Mouse (Mus musculus): ENCODE measurements at regions not wholly inside any gene's neighbourhood (a gene's known extent, or its start where the extent isn't known, plus 50 kb on each side); places are given as distances from the start of the nearest gene placed in this dataset.
"Not testable (repeated sequence)": the region's sequence is repeated elsewhere in the genome, so short reads cannot be mapped to it uniquely, and the experiment has no call there.

DNA sequence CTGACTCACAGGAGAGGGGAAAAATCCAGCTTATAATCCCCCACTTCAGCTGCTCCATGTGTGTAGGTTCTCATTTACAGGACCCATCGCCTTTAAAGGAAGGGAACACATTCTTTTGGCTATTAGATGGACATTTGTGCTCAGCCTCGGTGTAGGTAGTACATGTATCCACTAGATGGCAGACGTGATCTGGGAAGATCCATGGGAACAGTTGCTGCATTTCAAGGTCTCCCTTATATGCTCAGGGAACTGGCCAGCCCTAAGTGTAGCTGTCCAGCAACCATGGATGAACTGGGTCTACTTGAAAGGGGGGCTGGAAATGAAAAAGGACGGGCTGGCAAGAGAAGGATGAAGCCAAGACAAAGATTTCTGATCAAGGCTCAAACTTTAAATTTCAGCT lies 124.0 kb downstream of the Akain1 start:
- DNase-seq: peak; percentile 47

GRCm38 (mm10) chr17:69571070-69571669 lies 132.0 kb downstream of the Akain1 start:
- DNase-seq: not testable (repeated sequence)

DNA sequence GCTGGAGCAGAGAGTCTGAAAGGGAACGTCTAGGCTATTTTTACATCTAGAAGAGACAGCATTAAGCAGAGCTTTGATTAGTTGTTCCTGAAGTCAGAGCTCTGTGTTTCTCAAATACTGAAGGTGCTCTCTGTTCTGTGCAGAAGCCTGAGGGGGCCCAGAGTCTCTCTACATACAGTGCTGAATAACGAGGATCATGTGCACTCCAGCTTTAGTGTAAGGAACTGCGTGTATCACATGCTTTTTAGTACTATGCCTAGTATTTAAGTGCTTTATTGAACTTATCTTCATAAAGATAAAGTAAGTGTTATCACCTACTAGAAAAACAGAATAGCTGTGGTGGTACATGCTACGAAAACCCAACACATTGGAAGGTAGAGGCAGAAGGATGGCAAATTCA lies 151.4 kb downstream of the Akain1 start:
- DNase-seq: no peak

- no peak for DNase-seq
Observed at GRCm38 (mm10) chr17:69597773-69598295, 158.7 kb downstream of the Akain1 start.

- no peak for DNase-seq
Observed at GRCm38 (mm10) chr17:69598461-69598860, 159.3 kb downstream of the Akain1 start.

GRCm38 (mm10) chr17:69603596-69603995 lies 164.5 kb downstream of the Akain1 start:
- no peak for DNase-seq

DNA sequence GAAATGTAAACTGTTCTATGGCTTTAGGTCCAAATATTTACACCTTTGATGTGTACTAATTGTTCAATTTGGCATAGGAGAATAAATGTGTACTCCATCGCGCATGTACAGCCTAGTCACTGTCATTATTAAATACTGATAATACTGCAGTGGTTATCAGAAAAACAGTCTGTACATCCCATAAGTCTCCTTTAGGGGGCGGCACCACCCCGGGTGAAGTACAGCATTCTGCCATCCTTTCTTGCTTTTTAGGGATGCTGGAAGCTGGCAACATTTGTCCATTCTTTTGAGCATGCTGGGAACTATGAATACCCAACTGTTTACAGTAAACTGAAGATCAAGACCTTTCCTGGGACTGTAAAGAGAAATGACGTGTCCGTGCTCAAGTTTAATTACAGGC lies 165.6 kb downstream of the Akain1 start:
- peak; percentile 45 for DNase-seq

- no peak for DNase-seq
Observed at GRCm38 (mm10) chr17:69605458-69605857, 166.3 kb downstream of the Akain1 start.

DNA sequence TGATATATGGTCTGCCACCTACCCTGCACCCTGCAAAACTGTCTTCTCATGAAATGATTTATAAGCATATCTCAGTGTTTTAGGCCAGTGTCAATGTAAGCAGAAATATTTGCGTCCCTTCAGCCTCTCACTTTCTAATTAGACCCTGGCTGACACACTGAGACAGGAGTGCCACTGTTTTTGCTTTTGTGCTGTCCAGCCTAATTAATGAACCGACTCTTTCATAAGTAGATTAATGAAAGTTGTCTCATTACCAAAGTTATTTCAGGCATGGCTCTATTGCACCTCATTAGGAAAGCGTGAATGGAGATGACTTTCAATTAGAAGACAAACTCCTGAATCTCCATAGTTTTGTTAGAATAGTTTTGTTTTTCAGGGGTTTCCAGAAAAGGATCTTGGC lies 192.3 kb downstream of the Akain1 start:
- no peak for DNase-seq

DNA sequence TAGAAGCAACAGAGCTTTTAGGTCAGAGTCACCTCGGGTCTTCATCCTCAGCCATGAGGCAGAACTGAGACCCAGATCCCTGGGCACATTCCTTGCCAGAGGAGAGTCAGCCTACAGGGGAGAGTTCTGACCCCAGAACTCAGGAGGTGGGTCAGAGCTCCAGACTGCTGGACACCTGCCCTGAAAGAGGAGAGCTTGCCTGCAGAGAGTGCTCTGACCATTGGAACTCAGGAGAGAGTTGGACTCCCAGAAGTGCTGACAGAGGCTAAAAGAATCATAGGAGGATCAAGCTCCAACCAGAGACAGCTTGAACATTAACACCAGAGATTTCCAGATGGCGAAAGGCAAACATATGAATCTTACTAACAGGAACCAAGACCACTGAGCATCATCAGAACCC lies 211.4 kb downstream of the Akain1 start:
- DNase-seq: not testable (repeated sequence)

- DNase-seq: no peak
Observed at GRCm38 (mm10) chr17:69654586-69654985, 215.5 kb downstream of the Akain1 start.

DNA sequence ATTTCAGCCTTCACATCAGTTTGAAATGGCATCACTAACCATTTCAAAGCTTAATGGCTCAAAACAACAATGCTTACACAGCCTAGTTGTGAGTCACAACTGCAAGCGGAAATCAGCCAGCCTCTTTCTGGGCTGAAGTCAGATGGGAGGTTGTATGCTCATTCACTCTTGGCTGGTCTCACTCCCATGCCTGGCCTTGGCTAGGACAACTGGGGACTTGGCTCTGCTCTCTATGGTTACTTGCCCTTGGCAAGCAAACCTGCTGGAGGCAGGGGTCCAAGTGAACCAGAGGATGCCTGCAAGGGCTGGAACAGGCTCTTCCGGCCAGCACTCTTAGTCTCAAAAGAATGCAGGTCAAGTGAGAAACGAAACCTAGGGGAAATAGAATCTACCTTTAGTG lies 233.4 kb downstream of the Akain1 start:
- DNase-seq: peak; percentile 36

DNA sequence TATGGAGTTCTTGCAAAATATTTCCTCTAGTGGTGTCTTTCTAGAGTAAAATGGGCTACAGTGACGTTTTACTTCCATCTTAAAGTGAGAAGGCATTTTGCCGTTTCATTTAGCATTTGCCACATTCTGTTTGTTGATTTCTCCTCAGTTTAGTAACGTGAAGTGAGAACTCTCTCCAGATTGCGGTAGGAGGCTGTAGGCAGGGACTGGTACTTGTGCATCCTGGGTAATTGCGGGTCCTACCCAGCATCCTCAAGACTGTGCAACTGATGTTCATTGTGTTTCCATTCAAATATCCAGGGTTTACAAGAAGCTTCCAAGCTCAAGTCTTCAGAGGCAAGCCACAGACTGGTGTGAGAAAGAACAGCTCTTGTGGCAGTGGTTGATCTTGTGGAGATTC lies 244.0 kb downstream of the Akain1 start:
- peak; percentile 32 for DNase-seq

DNA sequence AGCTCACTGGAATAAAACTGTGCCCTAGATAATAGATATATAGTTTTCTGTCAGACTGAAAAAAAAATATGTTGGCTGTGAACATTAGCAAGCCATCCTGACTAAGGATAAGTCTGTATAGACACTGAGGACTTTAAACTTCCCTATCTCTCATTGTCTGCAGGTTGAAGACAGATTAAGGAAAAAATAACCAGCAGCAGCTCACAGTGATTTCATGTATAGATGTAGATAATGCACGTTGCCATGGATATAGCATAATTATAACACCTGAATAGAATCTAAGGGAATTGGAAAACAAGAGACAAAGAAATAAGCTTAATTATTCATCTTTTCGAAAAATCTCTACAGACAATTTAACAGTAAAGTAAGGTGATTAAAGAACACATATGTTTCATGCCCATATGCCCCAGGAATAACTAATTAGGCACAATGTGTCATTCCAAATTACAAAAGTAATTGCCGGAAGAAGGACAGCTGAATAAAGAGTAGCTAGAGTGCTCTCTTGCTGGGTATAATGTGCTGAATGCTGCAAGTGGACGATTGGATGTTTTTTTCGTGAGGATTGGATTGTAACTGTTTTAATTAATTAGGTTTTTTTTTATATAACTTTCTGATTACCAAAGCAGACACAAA lies 246.6 kb downstream of the Akain1 start:
- DNase-seq: no peak

DNA sequence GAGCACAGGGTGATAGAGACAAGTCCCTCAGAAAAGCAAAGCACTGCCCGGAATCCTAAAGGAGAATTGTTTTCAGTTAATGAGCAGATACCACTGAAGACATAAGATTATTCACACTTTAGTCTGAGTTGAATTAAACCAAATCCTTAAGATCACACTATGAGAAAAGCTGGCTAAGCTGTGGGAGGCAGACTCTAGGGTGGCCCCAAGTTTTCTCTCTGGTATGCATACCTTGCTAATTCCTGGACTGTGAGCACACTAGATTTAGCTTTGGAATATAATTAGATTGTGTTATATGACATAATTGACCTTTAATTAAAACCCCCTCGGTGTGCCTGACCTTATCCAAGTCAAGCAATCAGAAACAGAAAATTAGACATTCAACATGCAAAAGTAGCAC lies 247.3 kb downstream of the Akain1 start:
- no peak for DNase-seq

DNA sequence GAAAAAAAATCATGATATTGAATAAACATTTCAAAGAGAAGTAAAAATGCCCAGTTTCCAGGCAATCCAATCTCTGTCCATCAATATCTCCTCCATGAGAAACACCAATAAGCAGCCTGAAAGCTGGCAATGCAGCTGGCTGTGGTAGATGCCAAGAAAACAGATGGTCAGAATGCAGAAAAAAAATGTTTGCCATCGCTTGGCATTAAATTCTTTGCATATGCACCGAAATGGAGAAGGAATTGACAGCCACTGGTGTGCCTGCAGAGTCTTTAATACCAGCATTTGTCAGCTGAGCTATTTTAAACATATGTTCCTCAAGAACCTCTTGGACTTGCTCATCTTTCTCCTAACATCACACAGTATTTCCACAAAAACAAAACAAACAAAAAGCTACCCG lies 256.2 kb downstream of the Akain1 start:
- DNase-seq: peak; percentile 32

GRCm38 (mm10) chr17:69727325-69727724 lies 241.5 kb upstream of the Dlgap1 start:
- no peak for DNase-seq

GRCm38 (mm10) chr17:69732981-69733380 lies 235.9 kb upstream of the Dlgap1 start:
- DNase-seq: no peak

- no peak for DNase-seq
Observed at GRCm38 (mm10) chr17:69736379-69737096, 232.3 kb upstream of the Dlgap1 start.

GRCm38 (mm10) chr17:69769002-69769421 lies 199.9 kb upstream of the Dlgap1 start:
- peak; percentile 50 for DNase-seq

DNA sequence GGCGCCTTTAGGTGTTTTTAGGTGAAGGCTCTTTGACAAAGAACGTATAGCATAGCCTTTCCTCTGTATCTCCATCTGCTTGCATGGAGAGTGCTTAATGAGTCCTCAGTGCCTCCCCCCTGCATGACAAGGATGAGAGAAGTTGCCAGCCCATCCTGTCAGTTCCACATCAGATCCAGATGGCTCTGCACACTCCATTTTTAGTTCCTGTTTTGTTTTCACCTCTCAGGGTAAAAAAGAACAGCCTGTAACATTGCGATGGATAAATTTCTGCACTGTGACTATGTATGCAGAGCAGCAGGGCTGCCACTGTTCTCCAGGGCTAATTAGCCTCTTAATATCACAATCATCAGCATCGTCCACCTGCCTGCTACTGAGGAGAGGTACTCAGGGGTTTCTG lies 198.8 kb upstream of the Dlgap1 start:
- DNase-seq: peak; percentile 46

- DNase-seq: no peak
Observed at GRCm38 (mm10) chr17:69781201-69781600, 187.7 kb upstream of the Dlgap1 start.

- no peak for DNase-seq
Observed at GRCm38 (mm10) chr17:69786985-69787384, 181.9 kb upstream of the Dlgap1 start.

DNA sequence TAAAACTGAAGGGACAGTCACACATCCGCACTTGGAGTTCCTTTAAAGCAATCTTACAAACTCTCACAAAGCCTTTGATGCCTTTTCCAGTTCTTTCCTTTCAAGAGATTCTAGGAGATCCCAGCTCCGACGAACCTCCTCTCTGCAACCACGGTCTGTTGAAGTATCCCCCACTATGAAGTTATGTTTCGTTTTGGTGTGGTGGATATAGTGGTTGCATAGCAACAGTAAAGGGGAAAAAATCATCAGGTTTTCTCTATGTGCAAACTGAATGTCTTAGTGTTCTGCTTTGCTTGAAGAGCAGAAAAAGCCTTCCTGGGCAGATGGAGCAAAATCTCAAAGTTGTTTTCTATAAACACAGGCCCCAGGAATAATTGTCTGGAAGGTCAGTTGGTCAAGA lies 147.4 kb upstream of the Dlgap1 start:
- DNase-seq: peak; percentile 11

Data from right cerebral cortex, postnatal 25 days (tissue).